Mouse (Mus musculus) ES-CJ7 (cell line): Measurements from ENCODE around the gene Eif3i.
A peak's percentile ranks its signal among the peaks of the same experiment; 100 is the strongest.

Experiments used
- DNase-seq: peaks from one replicate; pipeline ENCODE4 v3.0.0; 2011; ENCODE audit warnings: low read depth, low spot score

The Eif3i gene

DNA sequence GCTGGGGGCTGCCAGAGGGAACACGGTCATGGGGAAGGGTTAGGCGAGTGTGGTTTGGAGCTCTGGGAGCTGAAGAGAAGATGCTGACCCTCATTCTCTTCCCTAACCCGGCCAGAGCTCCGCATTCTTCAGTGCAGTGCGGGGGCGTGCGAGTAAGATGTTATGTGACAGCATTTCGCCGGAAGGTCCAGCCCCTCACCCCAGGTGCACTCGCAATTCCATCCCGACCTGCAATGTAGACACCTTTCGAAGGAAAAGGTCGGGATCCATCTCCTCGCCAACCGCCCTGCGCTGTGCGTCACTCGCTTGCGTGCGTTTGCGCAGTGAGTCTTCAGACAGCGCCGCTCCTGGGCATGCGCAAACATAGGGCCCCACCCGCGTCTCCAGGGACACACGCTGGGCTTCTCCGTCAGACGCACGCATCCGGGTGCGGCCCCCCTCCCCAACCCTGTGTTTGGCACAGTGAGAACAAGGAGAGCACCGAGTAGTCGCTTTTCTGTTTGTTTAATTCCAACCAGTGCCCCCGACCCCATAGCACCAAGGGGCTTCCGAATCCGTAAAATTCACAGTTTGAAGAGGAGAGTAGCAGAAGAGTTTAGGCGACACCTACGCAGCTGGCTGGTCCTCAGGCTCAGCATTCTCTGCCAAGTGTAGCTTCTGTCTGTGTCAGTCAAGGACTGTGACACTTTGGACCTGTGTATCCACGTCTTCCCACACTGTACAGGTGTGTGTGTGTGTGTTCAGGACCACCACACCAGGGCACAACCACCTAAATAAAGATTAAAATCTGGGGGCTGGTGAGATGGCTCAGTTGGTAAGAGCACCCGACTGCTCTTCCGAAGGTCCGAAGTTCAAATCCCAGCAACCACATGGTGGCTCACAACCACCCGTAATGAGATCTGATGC, 18.6 kb upstream of the Eif3i start, which contains the start of gene Iqcc:
TSS of gene Iqcc (minus strand) at position 314 of the 906 bp plus-strand sequence.
- peak; percentile 95 for DNase-seq

- DNase-seq, result no peak
These were observed 17.6 kb upstream of the Eif3i start for GRCm38 (mm10) chr4:129618031-129618430.

GRCm38 (mm10) chr4:129617121-129617641, 16.7 kb upstream of the Eif3i start:
- DNase-seq, result no peak

DNA sequence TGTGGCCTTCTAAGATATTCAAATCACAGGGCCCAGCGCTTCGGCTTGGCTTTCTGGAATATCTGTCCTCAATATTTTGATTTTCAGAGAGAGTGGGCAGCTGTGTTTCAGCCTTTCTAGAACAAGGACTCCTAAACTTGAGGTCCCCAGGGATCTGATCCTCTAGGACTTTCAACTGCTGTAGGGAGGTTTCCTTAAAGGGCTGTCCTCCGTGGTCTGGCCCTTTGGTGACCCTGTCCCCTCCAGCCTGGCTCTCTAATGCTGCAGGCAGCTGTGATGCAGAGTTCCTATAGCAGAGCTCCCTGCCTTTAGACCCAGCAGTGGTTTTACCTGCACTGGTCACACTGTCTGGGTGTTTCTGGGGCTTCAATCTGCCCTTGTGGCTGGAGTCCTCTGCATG, 16.2 kb upstream of the Eif3i start:
- no peak for DNase-seq

DNA sequence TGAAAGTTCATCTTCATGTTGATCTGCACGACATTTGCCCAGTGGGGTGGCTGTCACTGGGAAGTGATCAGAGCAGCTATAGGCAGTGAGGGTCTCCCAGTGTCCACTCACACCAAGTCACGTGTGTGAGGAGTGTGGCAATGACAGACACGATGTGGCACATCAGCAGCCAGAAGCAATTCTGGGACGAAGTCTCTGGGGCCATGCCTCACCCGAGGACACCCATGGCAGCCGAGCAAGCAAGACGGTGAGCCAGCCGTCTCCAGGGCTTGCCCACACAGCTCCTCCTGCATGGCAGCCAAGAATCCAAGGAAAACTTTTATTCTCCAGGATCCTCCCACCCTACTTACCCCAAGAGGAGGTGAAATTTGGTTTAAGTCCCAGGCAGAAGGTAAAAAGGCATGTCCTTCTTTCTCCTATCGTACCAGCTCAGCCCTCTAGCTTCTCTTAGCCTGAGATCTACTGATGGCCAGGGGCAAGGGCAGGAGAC, 15.4 kb upstream of the Eif3i start:
- no peak for DNase-seq

DNA sequence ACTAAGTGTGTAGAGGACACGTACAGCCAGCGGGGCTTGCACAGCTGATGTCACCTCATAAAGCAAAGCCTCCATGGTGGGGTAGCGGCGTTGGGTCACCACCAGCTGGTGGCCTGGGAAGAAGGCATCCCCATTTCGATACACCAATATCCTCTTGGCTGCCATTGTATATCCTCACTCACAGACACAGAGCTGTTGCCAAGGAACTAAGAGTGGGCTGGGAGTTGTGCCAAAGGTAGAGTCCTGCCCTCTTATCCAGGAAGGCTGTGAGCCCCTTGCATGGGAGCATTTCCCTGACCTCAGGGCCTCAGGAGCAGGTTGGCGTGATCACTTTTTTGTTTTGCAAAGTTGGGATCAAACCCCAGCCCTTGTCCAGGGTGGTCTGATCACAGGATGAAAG, 13.6 kb upstream of the Eif3i start, which contains the start of gene Dcdc2b:
TSS of gene Dcdc2b (minus strand) at position 165 of the 400 bp plus-strand sequence.
- no peak for DNase-seq

DNA sequence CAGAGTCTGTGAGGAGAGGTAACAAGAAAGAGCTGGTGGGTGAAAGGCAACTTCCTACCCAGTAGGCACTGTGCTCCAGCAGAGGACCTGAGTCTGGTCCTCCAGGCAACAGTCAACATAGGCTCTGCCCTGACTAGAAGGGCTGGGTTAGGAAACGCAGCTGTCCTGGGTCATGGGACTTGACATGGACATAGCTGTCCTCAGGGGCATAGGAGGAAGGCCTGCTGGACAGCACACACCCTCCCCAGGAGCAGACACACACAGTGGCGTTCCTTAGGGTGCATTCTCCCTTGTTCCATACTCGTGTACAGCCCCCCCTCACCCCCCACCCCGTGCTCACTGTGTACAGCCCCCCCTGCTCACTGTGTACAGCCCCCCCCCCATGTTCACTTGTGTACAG, 10.0 kb upstream of the Eif3i start:
- no peak for DNase-seq

- peak; percentile 81 for DNase-seq
These were observed 9.6 kb upstream of the Eif3i start for GRCm38 (mm10) chr4:129610026-129610425.

GRCm38 (mm10) chr4:129609139-129609631, 8.7 kb upstream of the Eif3i start:
- no peak for DNase-seq

DNA sequence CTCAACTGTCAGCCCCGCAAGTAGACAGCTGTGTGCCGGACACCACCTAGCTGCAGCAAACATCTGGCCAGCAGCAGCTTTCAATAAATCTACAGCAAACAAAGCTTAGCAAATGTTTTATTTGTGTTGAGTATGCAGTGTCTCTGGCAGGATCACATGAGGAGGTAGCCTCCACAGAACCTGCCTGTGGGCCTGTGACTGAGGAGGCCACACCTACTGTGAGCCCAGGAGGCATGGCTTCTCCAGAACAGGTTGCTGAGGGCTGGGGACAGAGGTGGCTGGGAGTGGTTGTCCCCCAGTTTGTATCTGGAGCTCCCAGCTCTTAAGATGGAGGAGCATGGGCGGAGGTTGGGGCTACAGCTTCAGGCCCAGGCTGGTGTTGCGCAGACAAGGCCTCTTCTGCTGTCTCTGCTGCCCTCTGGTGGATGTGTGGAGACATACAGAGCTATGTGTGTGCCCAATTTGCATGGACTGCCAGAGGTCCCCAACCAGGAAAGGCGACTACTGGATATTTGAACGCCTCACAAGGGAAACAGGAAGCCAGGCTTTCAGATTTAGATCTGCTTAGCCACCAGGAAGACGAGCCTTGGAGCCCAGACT, 8.1 kb upstream of the Eif3i start:
- peak; percentile 92 for DNase-seq

GRCm38 (mm10) chr4:129588865-129589264, 11.6 kb downstream of the Eif3i start:
- no peak for DNase-seq

DNA sequence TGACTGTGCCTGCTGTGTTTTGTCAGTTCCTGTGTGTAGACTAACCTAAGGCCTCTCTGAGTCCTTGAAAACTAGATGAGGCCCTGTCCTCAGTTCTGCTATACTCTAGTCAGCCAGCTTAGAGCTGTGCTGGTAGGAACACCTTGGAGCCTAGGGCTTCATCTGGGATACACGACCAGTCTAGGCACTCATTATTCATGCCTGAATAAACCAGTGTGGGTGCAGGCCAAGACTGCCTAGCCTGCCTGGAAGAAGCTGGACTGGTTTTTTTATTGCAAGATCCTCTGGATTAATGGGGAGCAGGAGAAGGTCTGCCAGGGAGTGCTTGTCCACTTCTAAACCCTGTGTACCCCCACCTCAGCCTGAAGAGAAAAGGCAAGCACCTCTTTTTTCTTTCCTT, 13.5 kb downstream of the Eif3i start:
- DNase-seq, result no peak

DNA sequence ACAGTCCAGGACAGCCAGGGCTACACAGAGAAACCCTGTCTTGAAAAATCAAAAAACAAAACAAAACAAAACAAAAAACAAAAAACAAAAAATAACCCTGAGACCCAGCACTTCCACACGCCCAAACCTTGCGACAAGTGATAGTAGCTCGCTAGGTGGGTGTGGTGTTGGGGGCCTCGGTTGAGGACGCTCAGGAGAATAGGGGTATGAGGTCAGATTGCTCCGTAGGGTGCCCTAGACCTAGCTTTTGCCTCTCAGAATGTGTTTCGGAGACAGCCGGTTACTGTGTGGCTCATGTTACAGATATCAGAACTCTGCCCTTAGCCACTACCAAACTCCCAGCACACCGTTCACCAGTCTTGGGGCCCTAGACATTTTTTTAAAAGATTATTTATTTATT, 14.7 kb downstream of the Eif3i start:
- no peak for DNase-seq

DNA sequence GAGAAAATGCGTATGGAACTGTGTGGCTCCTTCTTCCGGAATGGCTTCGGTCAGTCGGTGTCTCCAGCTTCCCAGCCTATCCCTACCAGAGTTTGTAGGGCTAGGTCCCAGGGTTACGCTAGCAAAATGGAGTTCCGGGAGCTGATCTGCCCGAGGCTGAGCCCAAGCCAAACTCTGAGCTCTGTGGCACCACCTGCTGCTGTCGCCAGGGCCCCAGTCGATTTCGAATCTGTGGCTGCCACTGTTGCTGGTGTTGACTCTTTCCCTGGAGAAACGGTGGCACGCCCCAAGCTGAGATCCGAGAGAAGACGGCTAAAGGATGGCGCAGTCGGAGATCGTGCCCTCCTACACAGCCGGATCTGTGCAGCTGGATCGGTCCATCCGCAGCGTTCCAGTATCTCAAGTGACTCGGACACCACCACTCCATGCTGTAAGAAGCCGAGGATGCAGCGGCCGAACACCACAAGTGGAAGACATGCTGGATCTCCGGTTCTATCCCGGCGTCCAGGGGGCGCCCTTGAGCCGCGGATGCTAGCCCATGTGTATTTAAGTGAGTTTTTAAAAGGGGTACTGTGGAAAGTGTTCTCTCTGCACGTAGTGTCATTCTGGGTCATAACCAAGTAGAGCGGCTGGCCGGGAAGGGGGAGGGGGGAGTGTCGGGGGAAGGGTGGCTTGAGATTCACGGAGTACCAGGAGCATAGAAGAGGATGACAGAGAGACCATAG, 15.4 kb downstream of the Eif3i start:
- DNase-seq, result peak; percentile 89

- DNase-seq, result no peak
These were observed 16.1 kb downstream of the Eif3i start for GRCm38 (mm10) chr4:129584370-129584769.

GRCm38 (mm10) chr4:129582251-129582650, 18.2 kb downstream of the Eif3i start:
- DNase-seq, result peak; percentile 86

DNA sequence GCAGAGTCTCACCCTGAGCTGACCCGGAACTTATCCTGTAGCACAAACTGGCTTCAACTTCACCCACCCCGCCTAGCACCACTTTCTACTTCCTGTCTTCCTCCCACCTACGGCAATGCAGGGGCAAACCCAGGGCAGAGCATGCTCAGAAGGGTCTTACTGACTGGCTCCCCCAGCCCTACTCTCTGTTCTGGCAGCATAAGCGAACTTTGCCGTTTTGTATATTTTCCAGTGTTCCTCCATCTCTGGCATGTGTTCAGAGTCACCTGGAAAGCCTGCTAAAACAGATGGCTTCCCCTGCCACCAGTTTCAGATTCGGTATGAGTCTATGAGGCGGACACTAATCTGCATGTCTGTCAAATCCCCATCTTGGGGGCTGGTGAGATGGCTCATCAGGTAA, 20.1 kb downstream of the Eif3i start:
- DNase-seq, result peak; percentile 89

GRCm38 (mm10) chr4:129578466-129578865, 22.0 kb downstream of the Eif3i start, which contains the start of gene Fam167b:
TSS of gene Fam167b (minus strand) at chr4:129578549.
- DNase-seq, result no peak

DNA sequence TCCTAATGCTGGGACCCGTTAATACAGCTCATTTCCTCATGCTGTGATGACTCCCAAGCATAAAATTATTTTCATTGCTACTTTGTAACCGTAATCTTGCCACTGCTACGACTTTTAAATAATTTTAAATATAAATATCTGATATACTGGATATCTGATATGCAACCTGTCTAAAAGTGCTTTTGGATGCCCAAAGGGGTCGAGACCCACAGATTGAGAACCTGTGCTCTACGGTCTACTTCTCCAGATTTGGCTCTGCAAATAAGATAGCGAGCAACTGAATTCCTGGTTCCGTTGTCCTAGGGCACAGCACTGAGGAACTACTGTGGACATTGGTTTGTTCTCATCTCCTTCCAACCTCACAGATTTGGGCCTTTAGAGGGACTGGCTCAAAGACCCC, 22.8 kb downstream of the Eif3i start:
- no peak for DNase-seq

DNA sequence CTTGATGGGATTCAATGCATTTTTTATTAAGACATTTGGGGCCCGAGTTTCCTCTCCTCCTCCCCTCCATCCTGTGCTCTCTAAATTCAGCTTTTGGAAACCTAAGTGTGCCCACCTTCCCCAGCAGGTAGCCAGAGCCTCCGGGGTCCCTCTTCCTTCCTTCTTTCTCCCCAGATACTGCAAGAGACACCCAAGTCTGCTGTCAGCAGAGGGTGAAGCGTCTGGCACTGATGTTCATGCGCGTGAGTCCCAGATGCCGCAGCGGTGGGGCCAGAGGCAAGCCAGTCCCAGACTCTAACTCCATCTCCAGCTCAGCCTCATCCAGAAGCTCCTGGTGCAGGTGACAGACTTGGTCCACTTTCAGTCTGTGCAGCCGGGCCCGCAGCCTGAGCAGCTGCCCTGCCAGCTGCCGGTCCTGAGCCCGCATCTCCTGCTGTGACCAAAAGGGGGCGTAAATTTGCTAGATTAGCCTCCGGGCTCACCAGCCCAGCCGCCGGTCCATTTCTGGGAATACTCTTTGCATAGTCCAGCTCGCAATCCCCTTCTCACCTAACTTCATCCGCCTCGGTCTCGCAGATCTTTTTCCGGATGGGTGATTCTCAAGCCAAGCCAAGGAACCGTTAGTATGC, 23.5 kb downstream of the Eif3i start:
- peak; percentile 64 for DNase-seq
